Mouse (Mus musculus) forebrain, embryonic 12.5 days (tissue): ENCODE measurements around the gene Spout1. TPM values are rescaled to one million over a fixed set of nuclear protein-coding genes. Genes with fewer than 3 reads are reported as not detected.
"Not testable (repeated sequence)": the region's sequence is repeated elsewhere in the genome, so short reads cannot be mapped to it uniquely, and the experiment has no call there.

Experiments used
- ATAC-seq: fragments of 200-750 bp; cut with Nextera tagmentation; 2 replicates; pipeline ENCODE4 v1.8.0; 2017; ENCODE audit warnings: moderate TSS enrichment; ENCODE audit not compliant: low FRiP score
- H3K27ac ChIP-seq: fragments of 300-500 bp; sonication (generic); 2 replicates; pipeline ENCODE4 v1.5.1; 2016; ENCODE audit warnings: mild to moderate bottlenecking
- H3K27me3 ChIP-seq: fragments of 300-500 bp; sonication (generic); 2 replicates; pipeline ENCODE4 v1.6.1; 2016; ENCODE audit warnings: mild to moderate bottlenecking
- H3K36me3 ChIP-seq: fragments of 300-500 bp; sonication (generic); replicated peaks from 2 replicates; pipeline ENCODE4 v1.6.1; 2016; ENCODE audit warnings: mild to moderate bottlenecking
- H3K4me1 ChIP-seq: fragments of 300-500 bp; sonication (generic); 2 replicates; pipeline ENCODE4 v1.6.1; 2016
- H3K4me2 ChIP-seq: fragments of 300-500 bp; sonication (generic); 2 replicates; pipeline ENCODE4 v1.6.1; 2016; ENCODE audit warnings: mild to moderate bottlenecking, moderate library complexity
- H3K4me3 ChIP-seq: fragments of 300-500 bp; sonication (generic); replicated peaks from 2 replicates; pipeline ENCODE4 v1.5.1; 2016; ENCODE audit warnings: mild to moderate bottlenecking
- H3K9ac ChIP-seq: fragments of 300-500 bp; sonication (generic); 2 replicates; pipeline ENCODE4 v1.6.1; 2016; ENCODE audit warnings: mild to moderate bottlenecking
- H3K9me3 ChIP-seq: fragments of 300-500 bp; sonication (generic); 2 replicates; pipeline ENCODE4 v1.6.1; 2016
- WGBS: fragments of 180-500 bp; shearing (Covaris S2); methylation state at CpG from one replicate; pipeline ENCODE4 v1.1.7; 2016; 5-methylcytosine and 5-hydroxymethylcytosine counted together
- polyA plus RNA-seq: library from polyadenylated mRNA; unstranded; fragments of >200 nt; fragmentation: Nextera tagmentation; extraction: Ambion mirVana; gene quantifications from 2 replicates; pipeline ENCODE4 v1.2.1, GENCODE M21; 2016

Spout1 gene
- polyA plus RNA-seq, 1 experiment from 2014 or later: 67.0 TPM

DNA sequence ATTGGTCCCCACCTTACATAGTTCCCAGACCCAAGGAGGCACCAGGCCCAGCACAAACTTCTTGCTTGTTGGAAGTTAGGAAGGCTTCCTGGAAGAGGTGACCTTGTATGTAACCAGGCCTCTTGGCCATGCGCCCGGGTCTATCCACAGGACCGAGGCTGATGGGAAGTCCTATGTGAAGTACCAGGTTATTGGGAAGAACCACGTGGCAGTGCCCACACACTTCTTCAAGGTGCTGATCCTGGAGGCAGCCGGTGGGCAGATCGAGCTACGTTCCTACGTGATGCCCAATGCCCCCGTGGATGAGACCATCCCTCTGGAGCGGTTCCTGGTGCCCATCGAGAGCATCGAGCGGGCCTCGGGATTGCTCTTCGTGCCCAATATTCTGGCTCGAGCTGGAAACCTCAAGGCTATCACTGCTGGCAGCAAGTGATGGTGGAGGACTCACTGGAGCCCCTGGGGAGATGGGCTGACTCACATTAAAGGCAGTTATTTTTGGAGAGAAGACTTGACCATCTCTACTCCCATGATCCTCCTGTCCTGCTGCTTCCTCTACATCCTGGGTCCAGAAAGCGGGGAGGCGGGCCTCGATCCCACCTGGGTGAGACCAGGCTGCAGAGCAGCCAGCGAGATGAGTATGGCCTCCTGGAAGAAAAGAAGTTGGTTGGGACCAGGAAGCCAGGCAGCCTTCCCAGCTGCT is 4.6 kb downstream of the Spout1 start:
- Histone ChIP-seq H3K4me2 (no peak overlapping the region), H3K9me3 (no peaks in the 10 kb centered on the region), H3K27me3 (0 out of 2 replicates have a peak, but pooled peaks cover 9% of the 10 kb centered on the region), H3K36me3 (peaks cover 50% of the 10 kb centered on the region), H3K9ac (no peak overlapping the region), H3K27ac (no peak overlapping the region), H3K4me3 (no peak overlapping the region), H3K4me1 (peaks cover 26% of the 10 kb centered on the region)
- WGBS: 95% methylated on average over 20 of the region's 20 CpGs
- no peak for ATAC-seq

DNA sequence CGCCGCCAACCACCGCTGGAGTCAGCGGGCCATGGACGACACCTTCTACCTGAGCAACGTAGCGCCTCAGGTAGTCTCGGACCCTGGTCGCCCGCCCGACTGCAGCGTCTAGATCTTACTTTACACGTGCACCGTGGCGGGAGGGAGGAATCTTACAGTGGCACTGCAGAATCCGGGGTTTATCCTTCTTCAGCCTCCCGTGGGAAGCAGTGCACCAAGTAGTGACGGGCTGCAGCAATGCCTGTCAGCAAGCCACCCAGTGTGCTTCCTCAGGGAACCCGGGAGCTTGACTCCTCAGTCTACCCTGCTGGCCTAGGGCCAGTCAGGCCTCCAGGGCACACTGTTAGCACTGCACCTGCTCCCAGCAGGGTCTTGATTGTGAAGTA is 6.3 kb downstream of the Spout1 start:
- Histone ChIP-seq H3K9me3 (peaks cover 2% of the 10 kb centered on the region; the same call in 1 of the 2 replicates), H3K9ac (peak overlapping the region; percentile 76), H3K4me1 (peaks cover 16% of the 10 kb centered on the region), H3K4me3 (peak overlapping the region; percentile 71), H3K27ac (peak overlapping the region; percentile 88), H3K4me2 (peak overlapping the region; percentile 98), H3K36me3 (peaks cover 48% of the 10 kb centered on the region), H3K27me3 (0 out of 2 replicates have a peak, but pooled peaks cover 9% of the 10 kb centered on the region)
- WGBS: 2% methylated on average over 19 of the region's 19 CpGs
- ATAC-seq: peak; percentile 5

DNA sequence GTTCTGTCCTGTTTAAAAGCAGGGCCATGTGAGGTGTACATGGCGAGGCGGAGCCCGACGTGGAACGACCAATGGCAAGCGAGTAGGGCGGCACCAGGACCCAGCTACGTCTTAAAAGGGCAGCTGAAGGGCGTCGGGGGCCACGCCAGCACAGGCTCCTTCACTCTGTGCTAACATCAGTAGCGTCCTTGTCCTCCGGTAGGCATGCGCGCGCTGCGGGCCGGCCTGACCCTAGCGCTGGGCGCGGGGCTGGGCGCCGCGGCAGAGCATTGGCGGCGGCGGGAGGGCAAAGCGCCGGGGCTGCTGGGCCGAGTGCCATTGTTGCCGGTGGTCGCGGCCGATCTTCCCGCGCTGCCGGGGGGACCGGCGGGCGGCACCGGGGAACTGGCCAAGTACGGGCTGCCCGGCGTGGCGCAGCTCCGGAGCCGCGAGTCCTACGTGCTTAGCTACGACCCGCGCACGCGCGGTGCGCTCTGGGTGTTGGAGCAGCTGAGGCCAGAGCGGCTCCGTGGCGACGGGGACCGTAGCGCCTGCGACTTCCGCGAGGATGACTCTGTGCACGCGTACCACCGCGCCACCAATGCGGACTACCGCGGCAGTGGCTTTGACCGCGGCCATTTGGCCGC is 6.8 kb downstream of the Spout1 start, which contains the start of gene Endog:
Gene Endog, plus strand, starts transcription at position 123 of the 626 bp plus-strand sequence.
- Histone ChIP-seq H3K9ac (peak within 1 kb of the TSS; percentile 76), H3K4me1 (peaks cover 14% of the 10 kb centered on the region), H3K27ac (peak within 1 kb of the TSS; percentile 88), H3K9me3 (peaks cover 7% of the 10 kb centered on the region), H3K4me2 (peak within 1 kb of the TSS; percentile 98), H3K27me3 (0 out of 2 replicates have a peak, but pooled peaks cover 9% of the 10 kb centered on the region), H3K4me3 (peak within 1 kb of the TSS; percentile 71), H3K36me3 (peaks cover 43% of the 10 kb centered on the region)
- under 1% methylated on average over 73 of the region's 75 CpGs for WGBS
- ATAC-seq: peak; percentile 94

DNA sequence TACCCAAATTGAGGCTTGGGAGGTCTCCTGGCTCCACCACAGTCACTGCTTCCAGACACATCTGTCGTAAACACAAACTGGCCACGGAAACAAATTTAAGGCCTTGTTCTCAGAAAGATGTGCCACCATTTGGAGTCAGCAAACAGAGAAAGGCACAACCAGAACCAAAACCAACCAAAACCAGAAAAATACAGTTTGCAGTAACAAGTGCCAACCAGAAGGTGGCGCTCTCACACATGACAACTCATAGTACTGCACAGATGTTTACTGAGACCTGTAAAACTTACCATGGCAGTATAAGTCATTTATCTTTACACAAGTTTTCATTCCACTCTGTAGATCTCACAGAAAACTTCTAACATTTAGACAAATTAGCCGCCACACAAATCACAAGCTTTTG is 11.6 kb downstream of the Spout1 start:
- no peak overlapping the region for H3K27ac ChIP-seq
- peaks cover 14% of the 10 kb centered on the region for H3K9me3 ChIP-seq
- no peak for ATAC-seq
- 59% methylated on average over 4 of the region's 4 CpGs for WGBS
- H3K4me1 ChIP-seq: peaks cover 6% of the 10 kb centered on the region
- H3K4me2 ChIP-seq: no peak overlapping the region
- no peaks in the 10 kb centered on the region for H3K27me3 ChIP-seq
- no peak overlapping the region for H3K9ac ChIP-seq
- no peaks in the 10 kb centered on the region for H3K36me3 ChIP-seq
- no peak overlapping the region for H3K4me3 ChIP-seq

DNA sequence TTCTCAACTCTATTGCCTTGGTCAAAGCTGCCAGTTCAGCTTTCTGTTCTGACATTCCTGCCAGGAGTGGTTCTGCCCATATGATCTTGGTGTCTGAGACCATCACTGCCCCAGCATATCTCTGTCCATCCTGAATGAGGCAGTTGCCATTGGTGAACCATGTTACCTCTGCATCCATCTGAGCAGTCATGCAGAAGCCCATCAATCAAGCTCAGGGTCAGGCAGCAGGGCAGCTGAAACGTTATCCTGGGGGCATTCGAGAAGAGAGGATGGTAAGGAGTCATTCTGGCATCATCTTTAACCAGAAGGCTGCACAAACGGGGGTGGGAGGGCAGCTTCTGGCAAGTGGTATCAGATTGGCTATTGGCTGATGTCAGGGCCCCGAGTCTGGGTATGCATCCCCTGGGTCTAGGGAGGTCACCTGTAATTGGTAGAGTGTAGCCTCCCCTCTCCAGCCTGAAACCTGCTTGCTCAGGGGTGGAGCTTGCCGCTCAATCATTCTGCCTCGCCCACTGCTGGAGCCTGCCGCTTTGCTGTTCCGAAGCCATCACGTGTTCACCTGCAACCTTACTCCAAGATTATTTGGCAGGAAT is 13.8 kb downstream of the Spout1 start:
- ATAC-seq: no peak
- Histone ChIP-seq H3K4me3 (no peak overlapping the region), H3K27ac (no peak overlapping the region), H3K9ac (no peak overlapping the region), H3K4me2 (no peak overlapping the region), H3K27me3 (no peaks in the 10 kb centered on the region), H3K4me1 (no peaks in the 10 kb centered on the region), H3K9me3 (peaks cover 14% of the 10 kb centered on the region), H3K36me3 (no peaks in the 10 kb centered on the region)
- WGBS: 63% methylated on average over 9 of the region's 9 CpGs

DNA sequence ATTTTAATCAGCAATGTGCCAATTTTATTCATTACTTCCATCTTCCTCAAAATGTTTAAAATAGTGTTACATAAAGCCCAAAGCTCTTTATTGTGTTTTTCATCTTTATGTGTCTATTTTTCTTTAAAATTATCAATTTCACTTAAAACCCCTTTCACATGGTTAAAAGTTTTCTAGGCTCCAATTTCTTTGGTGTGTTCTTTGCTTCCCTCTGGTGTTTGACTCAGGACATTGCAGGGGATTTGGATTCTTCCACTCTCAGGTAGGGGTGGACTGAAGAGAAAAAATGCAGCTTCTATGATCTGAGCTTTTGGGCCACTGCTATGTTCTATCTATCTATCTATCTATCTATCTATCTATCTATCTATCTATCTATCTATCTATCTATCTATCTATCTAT is 16.4 kb downstream of the Spout1 start:
- H3K9ac ChIP-seq: no peak overlapping the region
- H3K36me3 ChIP-seq: no peaks in the 10 kb centered on the region
- no peaks in the 10 kb centered on the region for H3K27me3 ChIP-seq
- ATAC-seq: no peak
- no peak overlapping the region for H3K4me2 ChIP-seq
- H3K9me3 ChIP-seq: peaks cover 10% of the 10 kb centered on the region
- H3K4me1 ChIP-seq: no peaks in the 10 kb centered on the region
- H3K4me3 ChIP-seq: no peak overlapping the region
- no peak overlapping the region for H3K27ac ChIP-seq

DNA sequence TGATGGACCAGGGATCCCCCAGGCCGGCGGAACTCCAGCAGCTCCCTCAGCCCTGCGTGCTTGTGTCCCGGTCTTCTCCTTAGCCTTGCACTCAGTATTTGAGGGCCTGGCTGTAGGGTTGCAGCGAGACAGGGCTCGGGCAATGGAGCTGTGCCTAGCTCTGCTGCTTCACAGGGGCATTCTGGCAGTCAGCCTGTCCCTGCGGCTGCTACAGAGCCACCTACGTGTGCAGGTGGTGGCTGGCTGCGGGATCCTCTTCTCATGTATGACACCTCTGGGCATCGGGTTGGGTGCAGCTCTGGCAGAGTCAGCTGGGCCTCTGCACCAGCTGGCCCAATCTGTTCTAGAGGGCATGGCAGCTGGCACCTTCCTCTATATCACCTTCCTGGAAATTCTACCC is 18.4 kb downstream of the Spout1 start:
- not testable (repeated sequence) for H3K4me2 ChIP-seq, ATAC-seq, H3K27me3 ChIP-seq, H3K4me3 ChIP-seq, H3K9ac ChIP-seq, H3K4me1 ChIP-seq, H3K36me3 ChIP-seq, H3K27ac ChIP-seq, H3K9me3 ChIP-seq
- WGBS: 74% methylated on average over 6 of the region's 10 CpGs

DNA sequence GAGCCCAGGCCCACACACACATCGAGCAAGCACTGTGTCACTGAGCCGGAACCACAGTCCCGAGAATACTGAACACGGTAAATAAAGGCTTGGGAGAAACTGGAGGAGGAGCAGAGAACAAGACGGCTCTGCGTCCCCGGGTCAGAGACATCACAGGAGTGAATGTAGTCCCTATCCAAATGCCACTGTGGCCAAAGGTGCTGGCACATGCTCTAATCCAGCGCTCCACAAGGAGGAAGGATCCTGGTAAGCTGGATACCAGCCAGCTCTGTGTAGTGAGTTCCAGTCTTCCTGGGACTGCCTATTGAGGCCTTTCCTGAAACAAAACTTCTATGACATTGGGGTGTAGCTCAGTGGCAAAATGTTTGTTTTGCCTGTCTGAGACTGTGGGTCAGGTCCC is 25.6 kb downstream of the Spout1 start:
- Histone ChIP-seq H3K9me3 (no peaks in the 10 kb centered on the region), H3K4me2 (no peak overlapping the region), H3K27me3 (no peaks in the 10 kb centered on the region), H3K9ac (no peak overlapping the region), H3K36me3 (peaks cover 41% of the 10 kb centered on the region), H3K4me1 (no peaks in the 10 kb centered on the region), H3K4me3 (no peak overlapping the region), H3K27ac (no peak overlapping the region)
- 85% methylated on average over 8 of the region's 8 CpGs for WGBS
- ATAC-seq: no peak

DNA sequence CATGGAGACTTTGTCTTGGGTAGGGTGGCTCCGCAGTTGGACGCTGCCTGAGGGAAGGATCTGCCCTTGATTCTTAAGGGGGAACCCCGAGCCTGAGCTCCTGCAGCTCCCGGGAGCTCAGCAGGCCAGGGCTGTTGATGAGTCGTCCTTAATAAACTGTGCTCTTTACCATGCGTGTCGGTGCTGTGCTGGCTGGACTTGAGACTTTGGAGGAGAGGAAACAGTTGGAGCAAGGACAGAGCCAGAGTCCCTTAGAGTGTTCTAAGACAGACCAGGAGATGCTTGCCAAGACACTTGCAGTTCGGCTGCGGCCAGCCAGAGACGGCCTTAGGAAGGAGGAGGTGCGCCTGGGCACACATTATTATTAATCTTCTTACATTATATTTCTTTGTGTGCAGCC is 26.4 kb downstream of the Spout1 start:
- no peak overlapping the region for H3K27ac ChIP-seq
- no peak overlapping the region for H3K9ac ChIP-seq
- no peaks in the 10 kb centered on the region for H3K4me1 ChIP-seq
- no peaks in the 10 kb centered on the region for H3K27me3 ChIP-seq
- peaks cover 48% of the 10 kb centered on the region for H3K36me3 ChIP-seq
- WGBS: 91% methylated on average over 11 of the region's 11 CpGs
- no peak for ATAC-seq
- no peak overlapping the region for H3K4me2 ChIP-seq
- no peak overlapping the region for H3K4me3 ChIP-seq
- H3K9me3 ChIP-seq: no peaks in the 10 kb centered on the region

DNA sequence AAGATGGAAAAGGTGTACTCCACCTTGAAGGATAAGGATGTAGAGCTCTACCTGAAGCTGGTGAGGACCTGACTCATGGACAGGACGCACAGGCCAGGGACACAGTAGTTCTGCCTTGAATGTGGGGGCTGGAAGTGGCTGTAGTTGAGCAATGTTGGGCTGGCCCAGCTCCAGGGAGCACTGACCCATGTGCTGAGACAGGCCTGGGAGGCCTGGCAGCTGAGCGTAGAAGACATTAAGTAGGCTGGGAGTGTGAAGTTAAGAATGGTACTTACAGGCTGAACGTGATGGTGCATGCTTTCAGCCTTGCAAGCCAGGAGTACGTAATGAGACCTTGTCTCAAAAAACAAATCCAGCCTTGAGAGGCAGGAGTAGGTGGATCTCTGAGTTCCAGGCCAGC is 30.8 kb downstream of the Spout1 start:
- Histone ChIP-seq H3K36me3 (peaks cover 89% of the 10 kb centered on the region), H3K4me2 (no peak overlapping the region), H3K9me3 (no peaks in the 10 kb centered on the region), H3K27me3 (no peaks in the 10 kb centered on the region), H3K27ac (no peak overlapping the region), H3K4me3 (no peak overlapping the region), H3K9ac (no peak overlapping the region), H3K4me1 (no peaks in the 10 kb centered on the region)
- WGBS: 97% methylated on average over 4 of the region's 4 CpGs
- ATAC-seq: no peak

DNA sequence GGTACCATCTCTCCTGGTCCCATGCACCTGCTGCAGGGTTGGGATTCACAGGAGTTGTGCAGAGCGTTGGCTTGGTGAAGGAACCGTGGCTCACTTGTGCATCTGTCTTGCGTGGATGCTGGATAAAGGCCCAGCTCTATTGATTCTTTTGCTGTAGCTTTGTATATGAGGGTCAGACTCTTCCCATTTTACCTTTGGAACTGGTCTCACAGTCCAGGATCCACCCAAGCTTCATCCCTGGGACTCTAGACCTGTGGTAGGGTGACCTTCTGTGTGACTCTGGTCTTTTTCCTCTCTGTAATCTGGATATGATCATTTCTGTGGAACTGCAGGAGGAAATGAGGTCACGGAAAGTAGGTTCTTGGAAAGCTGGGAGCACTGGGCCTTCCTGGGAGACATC is 33.8 kb downstream of the Spout1 start:
- 97% methylated on average over 4 of the region's 4 CpGs for WGBS
- peaks cover 91% of the 10 kb centered on the region for H3K36me3 ChIP-seq
- no peak for ATAC-seq

DNA sequence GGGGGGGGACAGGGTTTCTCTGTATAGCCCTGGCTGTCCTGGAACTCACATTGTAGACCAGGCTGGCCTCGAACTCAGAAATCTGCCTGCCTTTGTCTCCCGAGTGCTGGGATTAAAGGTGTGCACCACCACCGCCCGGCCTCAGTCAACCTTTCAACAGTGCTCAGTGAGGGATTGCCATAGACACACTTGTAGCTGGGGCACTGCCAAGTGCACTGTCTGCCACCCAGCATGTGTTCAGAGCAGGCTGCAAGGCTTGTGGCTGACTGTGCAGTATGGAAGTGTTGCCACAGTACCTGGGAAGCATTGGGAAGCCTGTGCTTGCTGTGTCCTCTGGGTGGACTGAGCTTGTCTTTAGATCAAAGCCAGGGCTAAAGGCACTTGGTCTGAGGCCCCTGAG is 38.2 kb downstream of the Spout1 start:
- ATAC-seq: not testable (repeated sequence)
- WGBS: 91% methylated on average over 4 of the region's 4 CpGs

More for the DNA sequence above, 33.8 kb downstream of the Spout1 start:
- no peak overlapping the region; the same call in 1 of the 2 replicates for H3K9ac ChIP-seq
- no peak overlapping the region for H3K4me2 ChIP-seq
- H3K9me3 ChIP-seq: no peaks in the 10 kb centered on the region
- no peak overlapping the region for H3K27ac ChIP-seq
- no peak overlapping the region for H3K4me3 ChIP-seq
- no peaks in the 10 kb centered on the region for H3K27me3 ChIP-seq
- no peaks in the 10 kb centered on the region for H3K4me1 ChIP-seq

More for the DNA sequence above, 38.2 kb downstream of the Spout1 start:
- not testable (repeated sequence) for H3K27me3 ChIP-seq, H3K9me3 ChIP-seq, H3K4me2 ChIP-seq, H3K4me3 ChIP-seq, H3K27ac ChIP-seq, H3K4me1 ChIP-seq, H3K9ac ChIP-seq
- H3K36me3 ChIP-seq: peaks cover 78% of the 10 kb centered on the region
